Mouse (Mus musculus) cerebellum, postnatal 14 days (tissue): ENCODE results near the gene Ntn1.

Experiments
- DNase-seq, 2 experiments: peaks; one replicate each; pipeline ENCODE4 v3.0.0; 2021; ENCODE audit warnings: mixed read lengths in 2 of 2

Gene Ntn1

GRCm38 (mm10) chr11:68381318-68381717, 19.3 kb downstream of the Ntn1 start:
- no peak for DNase-seq

GRCm38 (mm10) chr11:68378946-68379764, 21.5 kb downstream of the Ntn1 start:
- no peak for DNase-seq

GRCm38 (mm10) chr11:68378419-68378818, 22.2 kb downstream of the Ntn1 start:
- DNase-seq: no peak

DNA sequence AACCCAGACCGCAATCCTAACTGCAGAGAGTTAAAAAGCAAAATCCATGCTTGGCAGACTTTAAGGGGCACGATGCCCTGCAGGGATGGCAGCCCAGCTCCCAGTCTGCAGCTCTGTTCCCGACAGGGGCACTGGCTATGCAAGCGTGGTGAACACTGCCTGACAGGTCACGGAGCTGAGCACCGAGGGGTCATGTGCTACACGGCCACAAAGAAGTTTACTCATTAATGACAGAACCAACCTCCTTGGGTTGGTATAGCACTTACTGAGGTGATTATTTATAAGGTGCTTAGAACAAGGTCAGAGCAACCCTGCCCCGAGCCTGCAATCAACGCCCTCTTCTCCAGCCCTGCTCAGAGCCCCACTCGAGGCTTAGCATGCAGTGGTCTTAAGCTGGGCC, 27.5 kb downstream of the Ntn1 start:
- DNase-seq: no peak

DNA sequence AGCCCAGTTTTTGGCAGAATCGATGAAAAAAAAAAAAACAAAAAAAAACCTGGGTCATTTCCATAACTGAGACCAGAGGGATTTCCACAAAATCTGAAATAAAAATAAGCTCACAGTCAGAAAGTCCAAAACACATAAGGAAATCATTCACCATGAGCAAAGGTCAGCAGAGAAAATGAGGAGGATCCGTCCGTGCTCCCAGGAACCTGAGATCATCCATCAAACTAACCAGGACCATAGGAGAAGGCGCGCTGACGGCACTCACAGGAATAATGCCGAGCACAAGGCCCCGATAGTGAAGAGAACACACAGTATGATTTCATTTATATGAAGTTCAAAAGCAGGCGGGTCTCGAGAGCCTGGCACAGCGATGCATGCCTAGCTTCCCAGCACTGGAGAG, 29.0 kb downstream of the Ntn1 start:
- DNase-seq: no peak

DNA sequence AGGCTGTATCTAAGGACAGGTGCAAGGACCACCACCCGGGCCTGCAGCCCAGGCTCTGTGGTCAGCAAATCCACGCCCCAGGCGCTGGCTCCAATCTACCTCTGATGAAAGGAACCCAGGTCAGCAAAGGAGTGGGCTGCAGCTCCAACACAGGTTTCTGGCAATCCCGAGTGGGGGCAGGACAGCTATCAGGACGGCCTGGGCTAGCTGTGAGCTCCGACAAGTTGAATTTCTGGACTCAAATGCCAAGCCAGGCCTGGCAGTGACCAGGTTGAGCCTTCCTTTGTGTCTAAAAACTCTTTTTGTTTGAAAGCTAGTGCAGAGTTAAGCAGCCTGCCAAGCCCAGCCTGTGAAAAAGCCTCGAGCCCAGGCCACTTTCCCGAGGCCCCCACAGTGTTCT, 43.7 kb downstream of the Ntn1 start:
- DNase-seq: peak; percentile 38 to 56

DNA sequence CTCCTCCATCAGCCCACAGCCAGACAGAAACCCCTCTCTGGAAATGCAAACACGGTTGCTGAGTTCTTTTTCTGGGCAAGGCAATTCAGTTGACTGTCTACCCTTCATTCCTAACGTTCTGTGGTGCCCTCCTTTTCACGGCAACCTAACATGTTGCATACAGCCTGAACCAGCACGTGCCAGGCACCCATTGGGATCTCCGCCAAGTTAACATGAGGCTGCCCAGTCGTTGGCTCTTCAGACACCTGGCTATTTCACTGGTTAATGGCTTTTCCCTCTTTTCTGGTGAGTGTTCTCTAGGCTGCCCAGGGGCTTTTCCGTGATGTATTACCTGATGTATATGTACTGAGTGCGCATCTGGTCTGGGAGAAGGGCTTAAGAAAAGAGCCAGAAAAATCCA, 45.1 kb downstream of the Ntn1 start:
- DNase-seq: peak; percentile 78 to 79

- DNase-seq: no peak
These were observed 45.8 kb downstream of the Ntn1 start for GRCm38 (mm10) chr11:68354848-68355247.

DNA sequence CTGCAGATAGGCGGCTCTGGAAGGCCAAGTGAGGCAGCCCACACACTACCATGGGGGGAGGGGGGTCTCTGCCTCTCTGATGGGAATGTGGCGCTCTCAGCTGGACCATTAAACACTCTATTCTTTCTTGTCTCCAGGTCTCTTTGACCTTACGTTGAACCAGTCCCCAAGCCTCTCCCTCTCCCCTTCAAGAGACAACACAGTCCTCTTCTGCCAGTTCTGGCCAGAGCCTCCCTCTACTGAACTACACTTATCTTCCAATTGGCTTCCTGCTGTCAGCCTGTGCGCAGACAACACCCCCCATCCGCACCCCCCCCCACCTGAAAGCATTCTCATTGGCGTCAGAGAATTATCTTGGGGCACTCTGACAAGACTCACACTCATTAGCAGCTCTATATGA, 48.4 kb downstream of the Ntn1 start:
- DNase-seq: no peak

DNA sequence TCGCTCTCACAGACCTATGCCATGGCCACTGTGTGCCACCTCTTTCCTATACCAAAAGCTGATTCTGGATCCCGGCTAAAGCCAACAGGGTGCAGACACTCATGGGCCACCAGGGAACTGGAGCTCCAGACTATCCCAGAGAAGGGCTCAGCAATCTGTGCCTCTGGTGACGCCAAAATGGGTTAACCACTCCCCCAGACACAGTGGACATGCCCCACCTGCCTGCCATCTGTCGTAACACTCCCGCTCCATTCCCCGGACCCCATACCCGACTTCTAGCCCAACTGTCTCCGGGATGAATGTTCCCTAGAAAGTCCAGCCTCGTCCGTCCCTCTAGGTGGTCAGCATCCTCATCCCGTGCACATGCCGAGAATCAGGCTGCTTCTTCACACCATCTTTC, 51.8 kb downstream of the Ntn1 start:
- no peak for DNase-seq

GRCm38 (mm10) chr11:68348083-68348482, 52.5 kb downstream of the Ntn1 start:
- no peak for DNase-seq

DNA sequence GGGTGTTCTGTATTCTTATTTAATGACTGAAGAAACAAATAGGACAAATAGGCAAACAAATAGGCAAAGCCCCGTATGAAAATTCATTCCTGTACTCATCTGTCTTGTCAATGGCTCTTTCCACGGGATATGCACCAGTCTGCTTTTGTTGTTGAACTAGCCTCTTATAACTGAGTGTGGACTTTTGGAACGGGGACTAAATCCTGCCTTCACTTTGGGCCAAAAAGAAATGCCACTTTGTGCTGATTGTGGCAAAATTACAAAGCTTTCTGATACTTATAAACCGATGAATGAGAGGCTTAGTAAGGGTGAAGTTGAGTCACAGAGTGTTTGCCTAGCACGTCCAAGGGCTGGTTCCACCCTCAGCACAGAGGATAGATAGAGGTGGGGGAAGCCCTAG, 53.1 kb downstream of the Ntn1 start:
- DNase-seq: no peak

- DNase-seq: no peak
These were observed 54.5 kb downstream of the Ntn1 start for GRCm38 (mm10) chr11:68346099-68346498.

GRCm38 (mm10) chr11:68344221-68344620, 56.4 kb downstream of the Ntn1 start:
- no peak for DNase-seq

DNA sequence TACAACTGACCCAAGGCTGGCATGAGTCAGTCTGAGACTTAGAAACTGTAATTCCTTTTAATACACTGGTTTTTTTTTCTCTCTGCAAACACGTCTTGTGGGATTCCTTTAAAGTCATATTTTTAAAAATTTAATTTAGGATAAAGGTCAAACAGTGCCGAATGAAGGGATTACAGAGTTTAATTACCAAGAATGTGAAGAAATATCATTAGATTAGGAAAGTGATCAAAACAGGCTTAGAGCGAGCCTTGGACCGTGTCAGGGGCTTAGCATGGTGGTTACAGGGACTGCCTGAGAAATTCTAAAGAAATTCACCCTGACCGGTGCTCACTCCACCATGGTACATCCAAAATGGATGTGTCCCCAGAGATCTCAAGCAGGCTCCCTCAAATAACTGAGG, 57.9 kb downstream of the Ntn1 start:
- DNase-seq: no peak

DNA sequence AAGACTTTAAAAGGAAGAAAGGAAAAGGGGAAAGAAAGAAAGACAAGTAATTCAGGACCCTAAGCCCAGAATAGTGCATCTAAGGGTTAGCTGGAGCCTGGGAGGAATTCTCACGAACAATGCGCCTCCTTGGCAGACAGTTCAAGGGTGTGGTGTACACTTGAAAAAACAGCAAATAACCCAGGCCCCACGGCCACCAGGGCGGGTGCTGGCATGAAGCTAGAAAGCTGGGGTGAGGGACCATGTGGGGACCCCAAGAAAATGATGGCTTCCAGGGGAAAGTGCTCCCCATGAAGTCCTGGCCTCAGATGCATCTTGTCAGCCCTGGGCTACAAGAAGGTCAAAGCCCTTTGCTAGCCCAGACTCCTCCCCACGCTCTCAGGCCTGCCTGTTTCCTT, 58.6 kb downstream of the Ntn1 start:
- DNase-seq: no peak

DNA sequence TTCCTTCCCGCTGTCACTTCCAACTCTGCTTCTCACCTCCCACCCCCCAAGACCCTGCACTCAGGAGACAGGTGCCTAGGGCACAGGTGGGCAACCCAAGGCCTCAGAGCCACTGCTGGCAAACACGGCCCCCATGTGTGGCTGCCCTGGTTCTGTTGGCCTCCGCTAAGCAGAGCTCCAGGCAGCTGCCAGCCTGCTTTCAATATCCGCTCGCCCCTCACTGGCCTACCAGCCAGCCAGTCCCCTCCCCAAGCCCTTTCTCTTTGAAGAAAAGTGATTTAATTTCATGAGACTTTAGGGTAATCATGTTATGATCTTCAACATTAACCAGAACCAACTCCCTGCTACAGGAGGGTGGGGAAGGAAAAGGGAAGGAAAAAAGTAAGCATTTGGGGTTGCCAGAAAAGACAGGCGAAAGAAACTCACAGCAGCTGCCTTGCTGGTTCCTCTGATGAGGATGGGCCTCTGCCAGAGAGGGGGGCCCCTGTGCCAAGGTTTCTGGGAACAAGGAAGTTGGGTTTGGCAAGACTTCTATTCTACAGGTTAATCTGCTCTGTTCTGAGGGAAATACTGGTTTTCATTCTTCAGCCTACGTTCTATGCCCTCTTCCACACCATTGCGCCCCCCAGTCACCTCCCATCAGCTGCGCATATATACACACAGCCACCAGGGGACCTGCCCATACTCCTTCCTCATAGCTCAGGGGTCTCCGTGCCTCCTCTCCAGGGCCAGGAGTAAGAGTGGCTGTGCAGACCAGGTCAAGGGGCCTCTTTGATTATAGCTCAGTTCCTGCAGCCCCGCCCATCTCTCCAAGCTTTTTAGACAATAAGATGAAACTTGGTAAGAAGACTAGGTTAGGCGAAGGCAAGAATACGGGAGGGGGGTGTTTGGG, 59.3 kb downstream of the Ntn1 start:
- peak; percentile 81 to 82 for DNase-seq

DNA sequence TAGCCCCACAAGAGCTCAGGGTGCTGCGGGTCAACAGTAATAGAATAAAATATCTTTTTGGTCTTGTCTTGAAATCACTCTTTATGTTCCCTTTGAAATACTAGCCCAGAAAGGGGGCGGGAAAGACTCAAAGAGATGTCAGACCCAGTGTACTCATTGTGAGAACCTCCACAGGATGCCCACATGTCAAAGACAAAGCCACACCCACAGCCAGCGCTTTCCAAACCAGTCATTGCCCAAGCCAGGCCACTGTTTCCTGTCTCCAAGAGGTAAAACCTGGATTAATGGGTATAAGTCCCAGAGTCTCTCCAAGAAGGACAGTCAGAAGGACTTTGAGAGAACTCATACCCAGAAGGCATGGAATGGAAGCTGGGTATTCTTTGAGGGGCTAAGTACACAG, 60.3 kb downstream of the Ntn1 start:
- no peak for DNase-seq

DNA sequence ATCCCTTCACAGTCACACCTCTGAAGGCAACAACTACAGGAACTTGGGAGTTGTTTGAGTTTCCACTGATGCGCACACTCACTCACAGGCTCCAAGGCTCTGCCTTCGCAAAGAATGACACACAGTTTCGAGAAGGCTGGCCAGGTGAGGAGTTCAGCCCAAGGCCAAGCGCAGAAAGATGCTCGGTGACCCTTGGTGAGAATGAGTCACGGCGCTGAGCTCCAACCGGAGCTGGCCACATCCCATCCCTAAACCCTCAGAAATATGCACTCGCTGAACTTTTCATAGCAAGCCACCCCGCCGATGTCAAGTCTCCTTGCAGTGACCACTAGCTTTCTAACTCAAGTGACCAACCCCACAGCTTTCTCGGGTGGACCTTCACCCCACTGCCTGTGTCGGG, 60.8 kb downstream of the Ntn1 start:
- DNase-seq: no peak

DNA sequence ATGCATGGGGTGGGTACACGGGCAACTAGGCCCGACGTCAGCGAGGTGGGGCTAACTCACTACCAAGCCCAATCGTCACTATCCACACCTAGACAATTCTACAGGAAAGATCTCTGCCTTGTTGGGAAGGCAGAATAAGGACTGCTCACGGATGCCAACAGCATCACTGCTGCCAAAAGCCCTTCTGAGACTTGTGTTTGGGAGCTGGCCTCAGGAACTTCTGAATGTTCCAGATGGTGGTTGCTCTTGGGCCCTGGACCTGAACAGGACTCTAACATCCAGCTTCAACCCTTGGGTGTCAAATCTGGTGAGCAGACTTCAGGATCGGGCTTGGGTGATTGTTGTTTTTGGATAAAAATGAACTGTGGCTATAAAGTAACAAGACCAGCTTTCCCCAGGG, 61.3 kb downstream of the Ntn1 start:
- no peak for DNase-seq

DNA sequence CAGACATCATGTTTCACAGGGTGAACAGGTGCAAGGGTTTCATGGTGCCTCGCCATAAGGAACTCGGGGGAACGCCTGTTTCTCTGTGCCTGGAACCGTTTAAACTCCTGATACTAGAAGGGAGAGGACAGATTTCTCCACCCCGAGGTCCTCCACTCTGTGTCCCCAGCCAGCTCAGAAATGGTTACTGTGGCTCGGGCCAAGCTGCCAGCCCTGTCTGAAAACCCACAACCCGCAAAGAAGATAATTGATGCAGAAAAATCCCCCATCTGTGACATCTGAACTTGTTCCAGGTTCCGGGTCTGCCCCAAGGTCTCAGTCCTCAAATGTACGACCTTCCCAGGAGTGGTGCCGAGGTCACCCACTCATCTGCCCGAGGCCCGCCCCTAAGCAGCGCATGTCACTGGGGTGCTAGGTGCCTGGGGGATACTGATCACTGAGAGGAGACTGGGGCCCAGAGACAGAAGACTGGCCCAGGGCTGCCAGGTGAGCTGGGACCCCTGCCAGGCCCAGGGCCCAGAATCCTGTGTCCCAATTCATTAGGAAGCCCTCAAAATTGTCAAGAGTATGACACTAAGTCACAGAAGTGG, 68.9 kb downstream of the Ntn1 start:
- DNase-seq: peak; percentile 75 to 86

DNA sequence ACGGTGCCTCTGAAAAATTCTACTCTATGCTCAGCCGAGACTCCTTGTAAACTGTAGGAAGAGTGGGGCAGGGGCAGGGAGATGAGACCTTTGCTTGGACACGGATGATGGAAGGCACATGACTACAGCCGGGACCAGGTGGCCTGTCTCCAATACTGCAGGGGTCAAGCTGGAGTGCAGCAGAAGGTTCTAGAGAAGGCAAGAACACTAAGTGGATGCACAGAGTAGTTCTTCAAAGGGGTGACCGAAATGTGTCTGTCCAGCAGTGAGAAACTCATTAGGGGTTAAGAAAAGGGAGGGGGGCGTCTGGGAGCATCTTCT, 69.5 kb downstream of the Ntn1 start:
- peak; percentile 35 to 49 for DNase-seq

DNA sequence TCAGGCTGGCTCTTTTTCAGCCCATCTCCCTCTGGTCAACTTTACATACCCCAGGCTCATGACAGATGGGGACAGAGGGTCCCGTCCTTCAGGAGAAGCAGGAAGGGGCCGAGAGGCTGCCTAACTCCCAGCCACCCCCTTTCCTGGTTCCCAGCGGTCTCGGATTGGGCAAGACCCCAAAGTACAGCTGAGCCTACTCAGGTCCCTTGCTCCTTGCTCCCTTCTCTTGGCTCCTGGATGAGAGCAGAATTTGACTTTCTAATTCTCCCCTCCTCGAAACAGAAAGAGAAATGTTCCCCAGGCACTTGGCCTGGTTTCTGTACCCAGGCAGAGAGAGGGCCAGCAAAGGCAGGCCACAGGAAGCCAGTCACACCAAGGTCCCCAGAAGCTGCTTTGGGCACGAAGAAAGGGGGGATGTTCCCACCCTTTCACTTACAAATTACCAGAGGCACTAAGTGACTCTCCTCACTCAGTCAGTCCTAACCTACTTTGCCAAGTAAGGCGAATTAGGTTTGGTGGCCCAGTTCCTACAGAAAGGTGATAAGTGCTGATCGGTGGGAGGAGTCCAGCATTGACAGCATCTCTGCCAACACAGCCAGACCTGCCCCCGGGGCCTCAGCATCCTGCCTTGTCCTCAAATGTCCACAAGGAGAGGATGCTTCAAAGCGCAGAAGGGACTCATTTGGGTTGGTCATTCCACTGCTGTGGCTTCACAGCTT, 70.1 kb downstream of the Ntn1 start:
- peak; percentile 34 to 57 for DNase-seq
